Mouse (Mus musculus): ENCODE measurements around the gene Mylk. TPM values are rescaled to one million over a fixed set of nuclear protein-coding genes. Genes with fewer than 3 reads are reported as not detected.

Gene Mylk
- polyA plus RNA-seq, 1 experiment, result 8.3 TPM

DNA sequence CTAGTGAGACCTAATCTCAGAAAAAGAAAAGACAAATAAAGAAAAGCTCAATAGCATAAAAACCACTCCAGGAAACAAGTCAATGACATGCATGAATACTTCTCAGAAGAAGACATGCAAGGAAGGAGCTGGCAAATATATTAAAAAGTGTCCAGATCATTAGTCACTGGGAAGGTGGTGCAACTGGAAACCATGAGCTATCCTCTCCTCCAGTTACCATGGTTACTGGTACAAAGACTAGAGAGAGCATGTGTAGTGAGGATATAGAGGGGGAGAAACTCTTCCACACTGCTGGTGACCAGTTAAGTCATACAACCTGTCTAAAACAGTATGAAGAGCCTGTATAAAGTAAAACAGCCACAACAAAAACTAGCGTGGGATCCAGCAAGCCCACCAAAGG is 21.2 kb downstream of the Mylk start:
- no peak for TF ChIP-seq POLR2A (IDR thresholded peaks at IDR 0.05; ENCODE audit: extremely low read depth, insufficient read depth, low read length)
- no peak for TF ChIP-seq CTCF (IDR thresholded peaks at IDR 0.05; ENCODE audit: extremely low read depth, insufficient read depth, low read length)
- Histone ChIP-seq H3K4me3 (ENCODE audit: insufficient read depth, low read length) (no peak overlapping the region), H3K4me1 (ENCODE audit: control insufficient read depth, insufficient read depth, low read length) (no peaks in the 10 kb centered on the region), H3K27ac (ENCODE audit: insufficient read depth, low read length) (no peak overlapping the region)

GRCm38 (mm10) chr16:34767443-34767842 is 22.4 kb downstream of the Mylk start:
- Histone ChIP-seq H3K27ac (ENCODE audit: insufficient read depth, low read length) (no peak overlapping the region), H3K4me1 (ENCODE audit: control insufficient read depth, insufficient read depth, low read length) (no peaks in the 10 kb centered on the region; the same call in 1 of the 2 replicates)
- TF ChIP-seq CTCF (IDR thresholded peaks at IDR 0.05; ENCODE audit: extremely low read depth, insufficient read depth, low read length) (no peak), POLR2A (IDR thresholded peaks at IDR 0.05; ENCODE audit: extremely low read depth, insufficient read depth, low read length) (no peak)

GRCm38 (mm10) chr16:34768436-34768835 is 23.4 kb downstream of the Mylk start:
- H3K4me1 ChIP-seq (ENCODE audit: control insufficient read depth, insufficient read depth, low read length), result no peaks in the 10 kb centered on the region; the same call in 1 of the 2 replicates
- H3K4me3 ChIP-seq (ENCODE audit: insufficient read depth, low read length), result no peak overlapping the region
- TF ChIP-seq POLR2A (IDR thresholded peaks at IDR 0.05; ENCODE audit: extremely low read depth, insufficient read depth, low read length) (no peak), CTCF (IDR thresholded peaks at IDR 0.05; ENCODE audit: extremely low read depth, insufficient read depth, low read length) (no peak)
- H3K27ac ChIP-seq (ENCODE audit: insufficient read depth, low read length), result no peak overlapping the region

More at GRCm38 (mm10) chr16:34767443-34767842, 22.4 kb downstream of the Mylk start:
- H3K4me3 ChIP-seq (ENCODE audit: insufficient read depth, low read length), result no peak overlapping the region

DNA sequence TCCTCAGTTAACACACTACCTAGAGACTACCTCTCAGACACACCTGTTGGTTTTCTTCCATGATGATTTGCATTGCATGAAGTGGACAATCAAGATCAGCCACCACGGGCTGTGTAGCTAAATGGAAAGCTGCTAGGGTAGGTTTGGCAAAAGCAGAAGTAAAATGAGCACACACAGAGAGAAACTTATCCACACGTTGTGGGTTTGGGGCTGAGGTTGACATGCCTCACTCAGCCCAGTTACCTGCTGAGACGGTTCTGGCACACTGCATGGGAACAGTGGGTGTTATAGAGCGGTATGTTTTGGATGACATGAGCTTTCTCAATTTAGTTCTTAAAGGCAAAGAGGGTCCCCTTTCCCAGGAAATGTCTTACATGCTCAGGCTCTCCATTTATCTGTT is 25.1 kb downstream of the Mylk start:
- Histone ChIP-seq H3K4me1 (ENCODE audit: control insufficient read depth, insufficient read depth, low read length) (no peaks in the 10 kb centered on the region; the same call in 1 of the 2 replicates), H3K4me3 (ENCODE audit: insufficient read depth, low read length) (no peak overlapping the region), H3K27ac (ENCODE audit: insufficient read depth, low read length) (no peak overlapping the region)
- no peak for TF ChIP-seq CTCF (IDR thresholded peaks at IDR 0.05; ENCODE audit: extremely low read depth, insufficient read depth, low read length)
- TF ChIP-seq POLR2A (IDR thresholded peaks at IDR 0.05; ENCODE audit: extremely low read depth, insufficient read depth, low read length), result no peak

DNA sequence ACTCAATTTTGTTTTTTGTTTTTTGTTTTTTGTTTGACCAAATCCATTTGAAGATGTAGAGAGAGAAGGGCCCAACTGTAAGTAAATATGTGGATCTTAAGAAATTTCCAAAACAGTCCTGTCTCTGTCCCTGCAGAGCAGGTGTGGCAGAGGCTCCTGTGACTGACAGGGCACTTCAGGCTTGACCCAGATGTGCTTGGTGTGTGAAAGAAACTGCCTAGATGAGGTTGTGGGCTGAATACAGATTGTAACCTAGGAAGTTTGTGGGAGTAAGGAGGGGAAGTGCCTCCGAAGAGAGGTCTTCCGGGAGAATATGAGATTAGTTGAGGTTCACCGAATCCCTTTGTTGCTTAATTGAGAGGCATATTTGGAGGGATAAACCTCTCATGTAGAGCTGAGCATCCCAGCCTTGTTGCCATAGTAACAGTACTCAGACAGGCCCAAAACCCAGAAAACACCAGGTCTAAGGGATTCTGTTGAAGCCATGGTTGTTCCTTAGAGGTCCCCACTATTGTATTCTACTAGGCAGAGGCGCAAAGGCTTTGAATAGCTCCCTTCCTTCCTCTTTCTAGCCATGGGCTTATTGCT is 27.5 kb downstream of the Mylk start:
- Histone ChIP-seq H3K27ac (ENCODE audit: insufficient read depth, low read length) (no peak overlapping the region), H3K4me1 (ENCODE audit: control insufficient read depth, insufficient read depth, low read length) (no peaks in the 10 kb centered on the region; the same call in 1 of the 2 replicates), H3K4me3 (ENCODE audit: insufficient read depth, low read length) (no peak overlapping the region)
- TF ChIP-seq POLR2A (IDR thresholded peaks at IDR 0.05; ENCODE audit: extremely low read depth, insufficient read depth, low read length), result no peak
- TF ChIP-seq CTCF (IDR thresholded peaks at IDR 0.05; ENCODE audit: extremely low read depth, insufficient read depth, low read length), result no peak

DNA sequence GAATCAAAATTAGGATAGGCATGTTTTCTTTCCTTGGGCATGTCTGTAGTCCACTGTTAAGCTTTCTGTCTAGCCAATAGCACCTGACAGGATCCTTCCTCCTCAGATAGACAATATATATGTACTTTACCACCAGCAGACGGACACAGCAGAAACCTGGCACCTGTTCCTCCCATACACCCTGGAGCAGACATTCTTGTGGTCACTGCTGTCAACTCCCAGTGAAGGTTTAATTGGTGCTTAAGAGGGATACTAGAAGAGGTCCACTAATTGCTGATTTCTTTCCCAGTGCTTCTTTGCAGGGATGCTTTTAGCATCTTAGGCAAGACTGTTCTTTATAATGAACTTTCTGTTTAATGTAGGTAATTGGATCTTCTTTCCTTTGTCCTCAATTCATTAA is 37.4 kb downstream of the Mylk start:
- Histone ChIP-seq H3K27ac (ENCODE audit: insufficient read depth, low read length) (no peak overlapping the region), H3K4me1 (ENCODE audit: control insufficient read depth, insufficient read depth, low read length) (no peaks in the 10 kb centered on the region), H3K4me3 (ENCODE audit: insufficient read depth, low read length) (no peak overlapping the region)
- no peak for TF ChIP-seq POLR2A (IDR thresholded peaks at IDR 0.05; ENCODE audit: extremely low read depth, insufficient read depth, low read length)
- no peak for TF ChIP-seq CTCF (IDR thresholded peaks at IDR 0.05; ENCODE audit: extremely low read depth, insufficient read depth, low read length)

GRCm38 (mm10) chr16:34783536-34783935 is 38.5 kb downstream of the Mylk start:
- Histone ChIP-seq H3K4me1 (ENCODE audit: control insufficient read depth, insufficient read depth, low read length) (no peaks in the 10 kb centered on the region), H3K4me3 (ENCODE audit: insufficient read depth, low read length) (no peak overlapping the region), H3K27ac (ENCODE audit: insufficient read depth, low read length) (no peak overlapping the region)
- no peak for TF ChIP-seq CTCF (IDR thresholded peaks at IDR 0.05; ENCODE audit: extremely low read depth, insufficient read depth, low read length)
- no peak for TF ChIP-seq POLR2A (IDR thresholded peaks at IDR 0.05; ENCODE audit: extremely low read depth, insufficient read depth, low read length)

DNA sequence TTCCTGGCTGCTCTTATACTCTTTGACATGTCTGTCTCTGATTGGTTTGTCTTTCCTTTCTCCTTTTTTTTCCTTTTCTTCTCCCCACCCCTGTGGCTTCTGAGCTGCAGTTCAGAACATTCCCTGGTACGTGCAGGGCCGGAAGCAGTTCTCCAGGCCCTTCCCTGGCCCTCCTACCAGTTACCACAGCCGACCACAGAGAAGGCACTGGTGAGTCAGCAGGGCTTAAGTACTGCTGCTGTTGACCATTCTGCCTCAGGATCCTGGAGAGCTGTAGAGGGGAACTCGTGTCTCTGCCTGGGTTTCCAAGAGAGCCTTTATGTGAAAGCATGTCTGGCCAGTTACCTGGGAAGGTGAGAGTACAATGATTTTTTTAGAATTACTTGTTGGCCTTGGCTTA is 39.7 kb downstream of the Mylk start:
- Histone ChIP-seq H3K4me1 (ENCODE audit: control insufficient read depth, insufficient read depth, low read length) (no peaks in the 10 kb centered on the region), H3K27ac (ENCODE audit: insufficient read depth, low read length) (no peak overlapping the region), H3K4me3 (ENCODE audit: insufficient read depth, low read length) (no peak overlapping the region)
- TF ChIP-seq POLR2A (IDR thresholded peaks at IDR 0.05; ENCODE audit: extremely low read depth, insufficient read depth, low read length), result no peak
- TF ChIP-seq CTCF (IDR thresholded peaks at IDR 0.05; ENCODE audit: extremely low read depth, insufficient read depth, low read length), result no peak

DNA sequence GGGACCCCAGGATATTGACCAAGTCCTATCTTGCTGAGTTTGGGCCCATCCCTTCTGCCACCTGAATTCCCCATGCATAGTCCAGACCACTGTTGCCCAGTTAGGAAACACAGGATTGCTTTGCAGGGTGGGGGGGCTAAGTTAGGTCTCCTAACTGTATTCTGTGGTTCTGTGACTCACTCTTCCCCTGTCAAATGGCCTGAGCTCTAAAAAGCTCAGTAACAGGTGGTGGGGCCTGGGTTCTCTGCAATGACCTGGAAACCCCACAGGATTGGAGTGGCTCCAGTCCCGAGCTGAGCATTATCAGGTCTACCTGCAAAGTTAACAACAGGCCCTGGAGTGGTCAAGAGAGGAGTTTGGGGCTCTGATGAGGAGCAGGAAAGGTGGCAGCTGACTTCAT is 47.5 kb downstream of the Mylk start:
- Histone ChIP-seq H3K4me3 (ENCODE audit: insufficient read depth, low read length) (no peak overlapping the region), H3K4me1 (ENCODE audit: control insufficient read depth, insufficient read depth, low read length) (no peaks in the 10 kb centered on the region), H3K27ac (ENCODE audit: insufficient read depth, low read length) (no peak overlapping the region)
- TF ChIP-seq CTCF (IDR thresholded peaks at IDR 0.05; ENCODE audit: extremely low read depth, insufficient read depth, low read length), result no peak
- TF ChIP-seq POLR2A (IDR thresholded peaks at IDR 0.05; ENCODE audit: extremely low read depth, insufficient read depth, low read length), result no peak

DNA sequence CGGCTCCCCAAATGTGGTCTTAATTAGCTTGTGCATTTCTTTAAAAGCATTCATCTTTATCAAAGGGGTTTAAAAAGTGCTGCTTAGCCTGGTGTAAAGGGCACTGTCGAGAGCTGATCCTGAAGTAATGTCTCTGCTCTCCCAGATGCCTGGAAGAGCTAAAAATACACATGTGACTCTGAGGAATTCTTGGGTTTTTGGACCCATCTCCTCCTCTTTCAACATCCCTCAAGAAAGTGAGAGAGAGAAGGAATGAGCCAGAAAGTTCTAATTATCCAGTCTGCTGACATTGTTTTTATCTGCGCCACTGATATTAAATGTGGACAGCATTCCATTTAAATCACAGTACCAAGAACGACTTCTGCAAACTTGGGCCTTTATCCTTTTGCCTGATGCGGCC is 48.0 kb downstream of the Mylk start:
- Histone ChIP-seq H3K4me3 (ENCODE audit: insufficient read depth, low read length) (no peak overlapping the region), H3K27ac (ENCODE audit: insufficient read depth, low read length) (no peak overlapping the region), H3K4me1 (ENCODE audit: control insufficient read depth, insufficient read depth, low read length) (no peaks in the 10 kb centered on the region)
- no peak for TF ChIP-seq POLR2A (IDR thresholded peaks at IDR 0.05; ENCODE audit: extremely low read depth, insufficient read depth, low read length)
- TF ChIP-seq CTCF (IDR thresholded peaks at IDR 0.05; ENCODE audit: extremely low read depth, insufficient read depth, low read length), result no peak

Data from cortical plate, adult 2 months (tissue).